Mouse (Mus musculus): ENCODE results near the gene Zfp866. TPM values are rescaled to one million over a fixed set of nuclear protein-coding genes. Genes with fewer than 3 reads are reported as not detected.

The Zfp866 gene
- polyA plus RNA-seq, 1 experiment from 2014 or later = 16.9 TPM

DNA sequence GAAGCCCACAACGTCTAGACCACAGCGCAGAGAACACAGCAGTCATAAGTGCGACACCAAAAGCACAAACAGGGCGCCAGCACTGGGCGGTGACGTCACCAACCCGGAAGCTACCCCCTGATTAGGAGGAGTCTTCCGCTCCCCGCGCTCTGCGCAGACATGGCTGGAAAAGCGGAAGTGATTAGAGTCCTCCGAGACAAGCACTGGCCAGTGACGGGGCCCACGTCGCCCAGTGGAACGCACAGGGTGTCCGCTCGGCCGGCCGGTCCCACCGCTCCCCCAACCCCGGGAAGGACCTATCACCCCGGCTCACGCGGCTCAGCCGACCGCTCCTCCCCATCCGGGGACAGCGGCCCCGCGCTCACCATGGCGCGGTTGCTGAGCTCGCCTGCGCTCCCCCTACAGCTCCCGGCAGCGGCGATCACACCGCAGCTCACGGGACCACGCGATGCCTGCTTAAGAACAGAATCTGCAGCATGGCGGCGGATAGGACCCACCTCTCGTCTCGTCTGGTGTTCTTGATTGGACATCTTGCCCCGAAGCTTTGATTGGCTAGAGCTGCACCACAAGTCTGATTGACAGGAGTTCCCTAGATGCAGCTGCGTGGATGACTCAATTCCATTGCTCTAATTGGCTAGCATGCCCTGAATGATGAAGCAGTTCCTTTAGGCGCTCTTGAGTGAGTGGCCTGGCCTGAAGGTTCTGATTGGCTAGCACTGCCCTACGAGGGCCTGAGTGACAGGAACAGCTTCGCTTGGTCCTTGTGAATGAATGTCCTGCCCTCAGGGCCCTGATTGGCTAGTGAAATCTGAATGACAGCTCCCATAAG lies 74.4 kb downstream of the Zfp866 start:
- peak; percentile 99 for ATAC-seq (ENCODE audit: insufficient number of reproducible peaks, low FRiP score)

DNA sequence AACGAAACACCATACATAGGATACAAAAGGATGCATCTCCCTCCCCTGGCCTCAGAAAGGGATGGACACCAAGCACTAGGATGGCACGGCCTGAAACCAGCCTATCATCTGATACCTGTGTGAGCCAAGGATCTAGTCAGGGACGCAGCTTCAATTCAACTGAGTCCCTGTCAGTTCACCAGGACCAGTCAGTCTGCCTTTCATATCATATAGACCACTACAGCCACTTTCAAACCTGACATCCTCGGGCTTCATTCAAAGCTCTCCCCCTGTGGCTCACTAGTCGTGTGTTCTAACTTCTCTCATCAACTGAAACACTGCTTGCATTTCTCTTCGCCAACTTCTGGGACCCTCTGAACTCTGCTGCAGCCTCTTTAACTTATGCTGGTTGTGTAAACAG lies 75.6 kb downstream of the Zfp866 start:
- 74% methylated on average over 6 of the region's 6 CpGs for WGBS
- ATAC-seq (ENCODE audit: insufficient number of reproducible peaks, low FRiP score) = no peak
- Histone ChIP-seq H3K9me3 (replicated peaks) (no peaks in the 10 kb centered on the region), H3K27ac (ENCODE audit: poor library complexity, severe bottlenecking) (no peak overlapping the region), H3K4me3 (peak overlapping the region; percentile 23), H3K9ac (peak overlapping the region; percentile 52), H3K27me3 (replicated peaks) (no peaks in the 10 kb centered on the region), H3K36me3 (peaks cover 33% of the 10 kb centered on the region), H3K4me2 (peak overlapping the region; percentile 60), H3K4me1 (replicated peaks) (peaks cover 22% of the 10 kb centered on the region)

More for the DNA sequence above, 74.4 kb downstream of the Zfp866 start:
- Histone ChIP-seq H3K4me3 (peak overlapping the region; percentile 96), H3K4me1 (replicated peaks) (peaks cover 22% of the 10 kb centered on the region), H3K36me3 (peaks cover 21% of the 10 kb centered on the region), H3K27ac (ENCODE audit: poor library complexity, severe bottlenecking) (peak overlapping the region; percentile 100), H3K9me3 (replicated peaks) (no peaks in the 10 kb centered on the region), H3K27me3 (replicated peaks) (no peaks in the 10 kb centered on the region), H3K9ac (peak overlapping the region; percentile 97), H3K4me2 (peak overlapping the region; percentile 62)
- under 1% methylated on average over 52 of the region's 52 CpGs for WGBS

DNA sequence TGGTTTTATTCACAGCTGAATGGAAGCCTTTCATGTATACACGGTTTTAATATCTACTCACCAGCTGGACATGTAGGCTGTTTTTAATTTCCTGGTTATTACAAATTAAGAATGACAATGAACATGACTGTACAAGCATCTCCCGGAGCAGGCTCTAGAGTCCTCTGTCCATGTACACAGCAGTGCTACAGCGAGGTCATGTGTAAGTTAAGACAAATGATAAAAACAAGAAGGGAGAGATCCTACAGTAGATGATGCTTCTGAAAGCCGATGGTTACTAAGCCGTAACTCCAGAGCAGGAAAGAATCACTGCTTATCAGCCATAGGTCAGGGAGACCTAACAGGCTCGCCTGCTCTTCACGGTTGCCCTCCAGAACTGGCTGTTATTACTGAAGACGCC lies 77.5 kb downstream of the Zfp866 start:
- Histone ChIP-seq H3K27me3 (replicated peaks) (no peaks in the 10 kb centered on the region), H3K36me3 (peaks cover 51% of the 10 kb centered on the region), H3K27ac (ENCODE audit: poor library complexity, severe bottlenecking) (no peak overlapping the region), H3K4me1 (replicated peaks) (peaks cover 22% of the 10 kb centered on the region), H3K9me3 (replicated peaks) (0 out of 2 replicates have a peak, but pooled peaks cover 3% of the 10 kb centered on the region), H3K9ac (no peak overlapping the region), H3K4me3 (no peak overlapping the region), H3K4me2 (no peak overlapping the region)
- WGBS = 80% methylated on average over 8 of the region's 8 CpGs
- no peak for ATAC-seq (ENCODE audit: insufficient number of reproducible peaks, low FRiP score)

Other genes starting within 250 kb of the Zfp866 start
- 14.6 and 15.7 TPM in 2 replicates for gene Zfp868, start 165.6 kb downstream of the Zfp866 start, polyA plus RNA-seq (2016; fragmentation: Nextera tagmentation; extraction: Ambion mirVana)
- 2.0 and 2.2 TPM in 2 replicates for gene Zfp964, start 136.7 kb downstream of the Zfp866 start, polyA plus RNA-seq (2016; fragmentation: Nextera tagmentation; extraction: Ambion mirVana)
- 21.2 and 22.0 TPM in 2 replicates for gene Zfp869, start 80.5 kb downstream of the Zfp866 start, polyA plus RNA-seq (2016; fragmentation: Nextera tagmentation; extraction: Ambion mirVana)
- gene Zfp963, start 41.2 kb downstream of the Zfp866 start, polyA plus RNA-seq (2016; fragmentation: Nextera tagmentation; extraction: Ambion mirVana) = 2.9 and 3.3 TPM in 2 replicates
- gene Gm20422, start 16.3 kb downstream of the Zfp866 start, polyA plus RNA-seq (2016; fragmentation: Nextera tagmentation; extraction: Ambion mirVana) = 0.33 TPM in 1 of 2 replicates, not detected in the other
- gene Atp13a1, start within 50 bp of the Zfp866 start, polyA plus RNA-seq (2016; fragmentation: Nextera tagmentation; extraction: Ambion mirVana) = 34.4 and 36.7 TPM in 2 replicates
- 8.5 and 8.6 TPM in 2 replicates for gene Gmip, start 17.5 kb upstream of the Zfp866 start, polyA plus RNA-seq (2016; fragmentation: Nextera tagmentation; extraction: Ambion mirVana)
- 0.32 and 0.36 TPM in 2 replicates for gene Lpar2, start 31.3 kb upstream of the Zfp866 start, polyA plus RNA-seq (2016; fragmentation: Nextera tagmentation; extraction: Ambion mirVana)
- 4.7 TPM in 2 replicates for gene Pbx4, start 41.3 kb upstream of the Zfp866 start, polyA plus RNA-seq (2016; fragmentation: Nextera tagmentation; extraction: Ambion mirVana)
- 0.78 and 0.82 TPM in 2 replicates for gene Cilp2, start 96.5 kb upstream of the Zfp866 start, polyA plus RNA-seq (2016; fragmentation: Nextera tagmentation; extraction: Ambion mirVana)
- 1.9 and 3.1 TPM in 2 replicates for gene Tssk6, start 111.0 kb upstream of the Zfp866 start, polyA plus RNA-seq (2016; fragmentation: Nextera tagmentation; extraction: Ambion mirVana)
- 309 and 314 TPM in 2 replicates for gene Ndufa13, start 111.4 kb upstream of the Zfp866 start, polyA plus RNA-seq (2016; fragmentation: Nextera tagmentation; extraction: Ambion mirVana)
- gene Yjefn3, start 111.5 kb upstream of the Zfp866 start, polyA plus RNA-seq (2016; fragmentation: Nextera tagmentation; extraction: Ambion mirVana) = 7.4 and 8.9 TPM in 2 replicates
- 55.6 and 59.2 TPM in 2 replicates for gene Gatad2a, start 205.2 kb upstream of the Zfp866 start, polyA plus RNA-seq (2016; fragmentation: Nextera tagmentation; extraction: Ambion mirVana)

Measured in heart, embryonic 12.5 days (tissue).